Mouse (Mus musculus) myocyte (in vitro differentiated cells): ENCODE measurements around the gene Castor2. TPM values are rescaled to one million over a fixed set of nuclear protein-coding genes. Genes with fewer than 3 reads are reported as not detected.
A peak's percentile ranks its signal among the peaks of the same experiment; 100 is the strongest.

Experiments
- H3K27me3 ChIP-seq: one replicate; pipeline ENCODE4 v1.6.1; 2011; ENCODE audit not compliant: control insufficient read depth, insufficient read depth, insufficient read length
- H3K36me3 ChIP-seq: one replicate; pipeline ENCODE4 v1.6.1; 2011; ENCODE audit not compliant: control insufficient read depth, insufficient read depth
- H3K4me2 ChIP-seq: one replicate; pipeline ENCODE4 v1.6.1; 2011; ENCODE audit warnings: low read depth, control low read depth
- H3K4me3 ChIP-seq: one replicate; pipeline ENCODE4 v1.5.1; 2011; ENCODE audit warnings: mild to moderate bottlenecking, control low read depth, moderate library complexity
- H3K79me2 ChIP-seq: one replicate; pipeline ENCODE4 v1.6.1; 2011; ENCODE audit not compliant: control insufficient read depth, insufficient read depth
- H3ac ChIP-seq: one replicate; pipeline ENCODE4 v1.6.1; 2011; ENCODE audit not compliant: control insufficient read depth, insufficient read length
- CEBPB ChIP-seq: IDR thresholded peaks from 2 replicates; pipeline ENCODE4 v1.6.1; 2011; ENCODE audit warnings: mild to moderate bottlenecking, moderate library complexity; ENCODE audit not compliant: poor library complexity, insufficient read depth, severe bottlenecking
- E2F4 ChIP-seq: IDR thresholded peaks from one replicate; pipeline ENCODE4 v1.6.1; 2011; ENCODE audit warnings: mild to moderate bottlenecking, control low read depth, moderate library complexity; ENCODE audit not compliant: insufficient read depth
- MAX ChIP-seq: IDR thresholded peaks from one replicate; pipeline ENCODE4 v1.6.1; 2011; ENCODE audit warnings: low read depth, mild to moderate bottlenecking, control low read depth
- MYOD1 ChIP-seq, 3 experiments: IDR thresholded peaks; one replicate each; pipeline ENCODE4 v1.6.1; 2011; ENCODE audit warnings: control low read depth in 2 of 3, low read depth in 2 of 3, mild to moderate bottlenecking in 2 of 3, moderate library complexity in 1 of 3; ENCODE audit not compliant: insufficient read length in 2 of 3, control insufficient read depth in 1 of 3
- MYOG ChIP-seq, 3 experiments: IDR thresholded peaks; one replicate each; pipeline ENCODE4 v1.6.1; 2011; ENCODE audit warnings: control low read depth in 2 of 3, low read depth in 2 of 3, mild to moderate bottlenecking in 2 of 3; ENCODE audit not compliant: insufficient read length in 2 of 3, control insufficient read depth in 1 of 3, insufficient read depth in 1 of 3
- POLR2A ChIP-seq: IDR thresholded peaks from one replicate; pipeline ENCODE4 v1.6.1; 2011; ENCODE audit warnings: low read depth, mild to moderate bottlenecking, control low read depth, moderate library complexity; ENCODE audit not compliant: insufficient read length
- POLR2AphosphoS2 ChIP-seq: IDR thresholded peaks from one replicate; pipeline ENCODE4 v1.6.1; 2011; ENCODE audit warnings: low read depth, control low read depth; ENCODE audit not compliant: insufficient read length
- REST ChIP-seq: IDR thresholded peaks from one replicate; pipeline ENCODE4 v1.6.1; 2011; ENCODE audit warnings: mild to moderate bottlenecking, control low read depth, moderate library complexity; ENCODE audit not compliant: insufficient read depth, insufficient read length
- SRF ChIP-seq: IDR thresholded peaks from one replicate; pipeline ENCODE4 v1.6.1; 2011; ENCODE audit warnings: low read depth; ENCODE audit not compliant: control insufficient read depth, insufficient read length
- TCF12 ChIP-seq: IDR thresholded peaks from one replicate; pipeline ENCODE4 v1.6.1; 2011; ENCODE audit warnings: mild to moderate bottlenecking, control low read depth; ENCODE audit not compliant: poor library complexity, insufficient read depth, severe bottlenecking
- TCF3 ChIP-seq: IDR thresholded peaks from one replicate; pipeline ENCODE4 v1.6.1; 2011; ENCODE audit warnings: low read depth, control low read depth; ENCODE audit not compliant: insufficient read length
- USF1 ChIP-seq: IDR thresholded peaks from one replicate; pipeline ENCODE4 v1.6.1; 2011; ENCODE audit warnings: low read depth, mild to moderate bottlenecking, control low read depth, moderate library complexity
- polyA plus RNA-seq: library from polyadenylated mRNA; unstranded; fragments of >200 nt; fragmentation: generic; extraction: Trizol; gene quantifications from one replicate; pipeline ENCODE4 v1.2.1, GENCODE M21; 2012; ENCODE audit warnings: missing spikeins

Castor2 gene
- polyA plus RNA-seq, 1 experiment = 7.3 TPM

- Histone ChIP-seq H3K27me3 (no peaks in the 10 kb centered on the region), H3K4me2 (no peak overlapping the region), H3K36me3 (no peaks in the 10 kb centered on the region), H3K4me3 (no peak overlapping the region), H3K79me2 (no peaks in the 10 kb centered on the region), H3ac (no peak overlapping the region)
- TF ChIP-seq CEBPB = no peak
- peak in 1 of 3 experiments; percentile 56 for TF ChIP-seq MYOD1 (IDR thresholded peaks at IDR 0.05; ENCODE audit: control insufficient read depth in 1 of 3, insufficient read length in 2 of 3, low read depth in 2 of 3)
Observed at GRCm38 (mm10) chr5:134115639-134116259, 16.2 kb downstream of the Castor2 start.

GRCm38 (mm10) chr5:134118798-134119407, 19.4 kb downstream of the Castor2 start:
- Histone ChIP-seq H3K4me3 (no peak overlapping the region), H3K36me3 (no peaks in the 10 kb centered on the region), H3K79me2 (no peaks in the 10 kb centered on the region), H3K4me2 (peak overlapping the region; percentile 42), H3K27me3 (no peaks in the 10 kb centered on the region), H3ac (no peak overlapping the region)
- TF ChIP-seq CEBPB (no peak), POLR2AphosphoS2 (no peak), POLR2A (no peak), MYOD1 (IDR thresholded peaks at IDR 0.05; ENCODE audit: control insufficient read depth in 1 of 3, insufficient read length in 2 of 3, low read depth in 2 of 3) (no peak), REST (no peak), MAX (no peak)

- Histone ChIP-seq H3K4me3 (no peak overlapping the region), H3K27me3 (no peaks in the 10 kb centered on the region), H3K79me2 (no peaks in the 10 kb centered on the region), H3K36me3 (no peaks in the 10 kb centered on the region), H3ac (no peak overlapping the region), H3K4me2 (peak overlapping the region; percentile 42)
- TF ChIP-seq MYOG (IDR thresholded peaks at IDR 0.05; ENCODE audit: control insufficient read depth in 1 of 3, insufficient read depth in 1 of 3, insufficient read length in 2 of 3, low read depth in 2 of 3) = peak in 2 of 3 experiments; percentile 76 to 78
- no peak for TF ChIP-seq USF1
- TF ChIP-seq POLR2A = no peak
- no peak for TF ChIP-seq MAX
- peak; percentile 60 for TF ChIP-seq CEBPB
- TF ChIP-seq MYOD1 (IDR thresholded peaks at IDR 0.05; ENCODE audit: control insufficient read depth in 1 of 3, insufficient read length in 2 of 3, low read depth in 2 of 3) = peak; percentile 3 to 88 (median 70)
- TF ChIP-seq TCF12 = peak; percentile 48
- TF ChIP-seq E2F4 = no peak
Observed at GRCm38 (mm10) chr5:134119481-134120120, 20.1 kb downstream of the Castor2 start.

GRCm38 (mm10) chr5:134120135-134120534, 20.6 kb downstream of the Castor2 start:
- H3K36me3 ChIP-seq = no peaks in the 10 kb centered on the region
- H3ac ChIP-seq = no peak overlapping the region
- no peak overlapping the region for H3K4me2 ChIP-seq
- H3K79me2 ChIP-seq = no peaks in the 10 kb centered on the region
- no peaks in the 10 kb centered on the region for H3K27me3 ChIP-seq
- TF ChIP-seq USF1 = no peak
- TF ChIP-seq E2F4 = no peak
- no peak for TF ChIP-seq SRF
- no peak for TF ChIP-seq POLR2A
- no peak for TF ChIP-seq REST
- TF ChIP-seq TCF3 = no peak
- TF ChIP-seq CEBPB = no peak
- TF ChIP-seq TCF12 = no peak
- H3K4me3 ChIP-seq = no peak overlapping the region

GRCm38 (mm10) chr5:134121138-134121892, 21.8 kb downstream of the Castor2 start:
- Histone ChIP-seq H3ac (no peak overlapping the region), H3K4me3 (no peak overlapping the region), H3K79me2 (no peaks in the 10 kb centered on the region), H3K4me2 (no peak overlapping the region), H3K36me3 (no peaks in the 10 kb centered on the region), H3K27me3 (no peaks in the 10 kb centered on the region)
- TF ChIP-seq E2F4 = no peak
